Mouse (Mus musculus): ENCODE measurements around the gene Il11ra2.
"Not testable (repeated sequence)": the region's sequence is repeated elsewhere in the genome, so short reads cannot be mapped to it uniquely, and the experiment has no call there.

- TF ChIP-seq GATA1, TAL1 (IDR thresholded peaks at IDR 0.05; ENCODE audit: low read length): not testable (repeated sequence)
These were observed 20.5 kb upstream of the Il11ra2 start for GRCm38 (mm10) chr4:42682183-42682524.
